13 mouse cellular contexts compared by ENCODE assay signal in genomic region chr2:165757799-165758198, GRCm38 (mm10).
DNase-seq lines count a peak whose midpoint lies in the region; ATAC-seq lines count a peak whose summit lies in the region.
"Had no signal": no experiment of that assay in that cellular context is flagged by ENCODE, and none has a peak within 500 bp of the region (broad histone marks: within the 10 kb centered on the region; RNA-seq: fewer than 3 reads in every experiment).

No protein-coding gene starts in this region.

- no peak overlapping the region for H3K27ac ChIP-seq in embryonic facial prominence, embryonic 13.5 days
- peak overlapping the region; percentile 82 for H3K27ac ChIP-seq in hindbrain, embryonic 10.5 days
- peak overlapping the region; percentile 68 for H3K27ac ChIP-seq in midbrain, embryonic 10.5 days (replicated peaks)
- peak overlapping the region; percentile 75 for H3K27ac ChIP-seq in neural tube, embryonic 13.5 days (replicated peaks)
- H3K27ac ChIP-seq: heart, embryonic 15.5 days; intestine, embryonic 15.5 days; left cerebral cortex, adult 2 months had no signal

- intact Hi-C loops in heart, postnatal 10 days (cut with DNase I): no loop called here

- 0 out of 2 replicates have a peak overlapping the region, but pooled peaks have one; percentile 27 for H3K4me2 ChIP-seq in embryonic facial prominence, embryonic 13.5 days
- peak overlapping the region; percentile 30 for H3K4me2 ChIP-seq in neural tube, embryonic 13.5 days
- H3K4me2 ChIP-seq: heart, embryonic 15.5 days; intestine, embryonic 15.5 days; lung, embryonic 14.5 days had no signal

- no peak overlapping the region for H3K9ac ChIP-seq in embryonic facial prominence, embryonic 13.5 days
- peak overlapping the region; percentile 59 for H3K9ac ChIP-seq in neural tube, embryonic 13.5 days
- H3K9ac ChIP-seq: heart, embryonic 15.5 days; intestine, embryonic 15.5 days; lung, embryonic 14.5 days had no signal

- DNase-seq in hindbrain, embryonic 10.5 days (ENCODE audit: low spot score): peak; percentile 36
- no peak for DNase-seq in midbrain, embryonic 10.5 days (ENCODE audit: low spot score)
- DNase-seq in cerebellum, adult 9-11 months: no peak
- no peak for DNase-seq in heart, postnatal 10 days
- DNase-seq: adrenal gland, adult 2 months; liver had no signal

- no peaks in the 10 kb centered on the region; the same call in 1 of the 2 replicates for H3K9me3 ChIP-seq in embryonic facial prominence, embryonic 13.5 days
- no peaks in the 10 kb centered on the region for H3K9me3 ChIP-seq in hindbrain, embryonic 10.5 days
- no peaks in the 10 kb centered on the region for H3K9me3 ChIP-seq in midbrain, embryonic 10.5 days (replicated peaks)
- H3K9me3 ChIP-seq in neural tube, embryonic 13.5 days: no peaks in the 10 kb centered on the region
- H3K9me3 ChIP-seq: heart, embryonic 15.5 days; intestine, embryonic 15.5 days had no signal

- H3K4me1 ChIP-seq in embryonic facial prominence, embryonic 13.5 days: no peaks in the 10 kb centered on the region; the same call in 1 of the 2 replicates
- H3K4me1 ChIP-seq in hindbrain, embryonic 10.5 days (replicated peaks): peaks cover 26% of the 10 kb centered on the region
- H3K4me1 ChIP-seq in midbrain, embryonic 10.5 days: peaks cover 27% of the 10 kb centered on the region
- peaks cover 25% of the 10 kb centered on the region for H3K4me1 ChIP-seq in neural tube, embryonic 13.5 days (replicated peaks)
- H3K4me1 ChIP-seq: heart, embryonic 15.5 days; intestine, embryonic 15.5 days had no signal

- no peak; the same call in 1 of the 2 replicates for ATAC-seq in embryonic facial prominence, embryonic 13.5 days (ENCODE audit: insufficient number of reproducible peaks, insufficient read depth, low FRiP score, low TSS enrichment, low read depth)
- ATAC-seq in neural tube, embryonic 13.5 days (ENCODE audit: low read depth): peak; percentile 68
- no peak for ATAC-seq in megakaryocyte-erythroid progenitor cell, adult 5-6 weeks (replicated peaks; ENCODE audit: low FRiP score, low TSS enrichment, poor library complexity, severe bottlenecking)
- ATAC-seq: intestine, embryonic 15.5 days had no signal

- peaks cover 8% of the 10 kb centered on the region; the same call in 1 of the 2 replicates for H3K36me3 ChIP-seq in embryonic facial prominence, embryonic 13.5 days
- H3K36me3 ChIP-seq in hindbrain, embryonic 10.5 days: peaks cover 12% of the 10 kb centered on the region
- H3K36me3 ChIP-seq in midbrain, embryonic 10.5 days: 0 out of 2 replicates have a peak, but pooled peaks cover 3% of the 10 kb centered on the region
- no peaks in the 10 kb centered on the region for H3K36me3 ChIP-seq in neural tube, embryonic 13.5 days
- H3K36me3 ChIP-seq: heart, embryonic 15.5 days; intestine, embryonic 15.5 days had no signal

- H3K4me3 ChIP-seq in embryonic facial prominence, embryonic 13.5 days: no peak overlapping the region
- no peak overlapping the region for H3K4me3 ChIP-seq in hindbrain, embryonic 10.5 days
- no peak overlapping the region for H3K4me3 ChIP-seq in midbrain, embryonic 10.5 days
- H3K4me3 ChIP-seq in neural tube, embryonic 13.5 days: no peak overlapping the region
- H3K4me3 ChIP-seq: heart, embryonic 15.5 days; intestine, embryonic 15.5 days; left cerebral cortex, adult 2 months had no signal

- WGBS in embryonic facial prominence, embryonic 13.5 days: 63% methylated on average over 15 of the region's 15 CpGs
- whole genome bisulfite sequencing in hindbrain, embryonic 10.5 days: 74% methylated on average over 15 of the region's 15 CpGs
- 79% methylated on average over 15 of the region's 15 CpGs for WGBS in midbrain, embryonic 10.5 days
- WGBS in neural tube, embryonic 13.5 days: 36% methylated on average over 15 of the region's 15 CpGs

- no peaks in the 10 kb centered on the region for H3K27me3 ChIP-seq in embryonic facial prominence, embryonic 13.5 days
- H3K27me3 ChIP-seq in hindbrain, embryonic 10.5 days (ENCODE audit: insufficient read depth, poor library complexity, severe bottlenecking): no peaks in the 10 kb centered on the region
- H3K27me3 ChIP-seq in midbrain, embryonic 10.5 days (ENCODE audit: low read depth, poor library complexity, severe bottlenecking): no peaks in the 10 kb centered on the region
- H3K27me3 ChIP-seq in neural tube, embryonic 13.5 days: no peaks in the 10 kb centered on the region
- H3K27me3 ChIP-seq: heart, embryonic 15.5 days; intestine, embryonic 15.5 days had no signal
